Mouse (Mus musculus) small intestine, adult 2 months (tissue): ENCODE measurements at regions not wholly inside any gene's neighbourhood (a gene's known extent, or its start where the extent isn't known, plus 50 kb on each side); places are given as distances from the start of the nearest gene placed in this dataset.

Source experiments
- CTCF ChIP-seq: fragments of 200-500 bp; IDR thresholded peaks from 2 replicates; pipeline ENCODE4 v1.5.1; 2012; ENCODE audit warnings: low read depth, mild to moderate bottlenecking, control low read depth, inconsistent platforms, low read length, moderate library complexity, mixed read lengths; ENCODE audit not compliant: insufficient replicate concordance, insufficient read length; ENCODE audit errors: extremely low read depth
- POLR2A ChIP-seq: fragments of 200-500 bp; IDR thresholded peaks from 2 replicates; pipeline ENCODE4 v1.6.1; 2012; ENCODE audit warnings: low read depth, mild to moderate bottlenecking, control low read depth, inconsistent platforms, low read length, moderate library complexity

- TF ChIP-seq CTCF = no peak
- TF ChIP-seq POLR2A = no peak
Measured at GRCm38 (mm10) chr15:5447707-5448496, 203.9 kb upstream of the Ptger4 start.
